Mouse (Mus musculus) E14TG2a.4 (cell line): ENCODE data around the gene Pla2g2c.

Experiments
- CTCF ChIP-seq: conservative IDR thresholded peaks from 2 replicates; pipeline ENCODE4 v1.5.1; 2014; ENCODE audit warnings: low read length
- NANOG ChIP-seq: IDR thresholded peaks from 2 replicates; pipeline ENCODE4 v1.6.1; 2014; ENCODE audit warnings: borderline replicate concordance, low read length, mixed read lengths
- POU5F1 ChIP-seq: IDR thresholded peaks from 2 replicates; pipeline ENCODE4 v1.6.1; 2014; ENCODE audit warnings: low read length, borderline replicate concordance

- no peak for TF ChIP-seq CTCF
- no peak for TF ChIP-seq NANOG
- no peak for TF ChIP-seq POU5F1
Observed at GRCm38 (mm10) chr4:138697166-138697860, 27.3 kb upstream of the Pla2g2c start.
